Mouse (Mus musculus) MEL (cell line): ENCODE data around the gene Treh. TPM values are rescaled to one million over a fixed set of nuclear protein-coding genes. Genes with fewer than 3 reads are reported as not detected.

Experiments
- DNase-seq: peaks from one replicate; pipeline ENCODE4 v3.0.0; 2011; ENCODE audit warnings: low read depth, low spot score
- H3K27ac ChIP-seq: 2 replicates; pipeline ENCODE4 v1.5.1; 2012; ENCODE audit warnings: low read depth, mild to moderate bottlenecking, control low read depth, low read length, moderate library complexity; ENCODE audit not compliant: control insufficient read depth
- H3K27me3 ChIP-seq, 2 experiments: fragments of 150-350 bp in 1 of 2; sonication (generic) in 1 of 2; 2 replicates each; pipeline ENCODE4 v1.6.1; 2012; ENCODE audit warnings: low read length in 2 of 2, mild to moderate bottlenecking in 2 of 2, improper control_type of control experiment in 1 of 2, moderate library complexity in 1 of 2; ENCODE audit not compliant: insufficient read depth in 2 of 2, control insufficient read depth in 1 of 2
- H3K36me3 ChIP-seq, 2 experiments: 2 replicates each; pipeline ENCODE4 v1.6.1; 2012 to 2014; ENCODE audit warnings: low read length in 2 of 2, improper control_type of control experiment in 1 of 2, inconsistent platforms in 1 of 2, mild to moderate bottlenecking in 1 of 2; ENCODE audit not compliant: insufficient read depth in 2 of 2, control insufficient read depth in 1 of 2
- H3K4me1 ChIP-seq, 2 experiments: fragments of 150-350 bp in 1 of 2; sonication (generic) in 1 of 2; 2 replicates each; pipeline ENCODE4 v1.6.1; 2012; ENCODE audit warnings: low read length in 2 of 2, improper control_type of control experiment in 1 of 2, mild to moderate bottlenecking in 1 of 2; ENCODE audit not compliant: insufficient read depth in 2 of 2, control insufficient read depth in 1 of 2
- H3K4me3 ChIP-seq, 2 experiments: fragments of 150-350 bp in 1 of 2; sonication (generic) in 1 of 2; 2 replicates each; pipeline ENCODE4 v1.5.1; 2012; ENCODE audit warnings: low read depth in 2 of 2, low read length in 2 of 2, mild to moderate bottlenecking in 2 of 2, moderate library complexity in 2 of 2, control low read depth in 1 of 2, improper control_type of control experiment in 1 of 2; ENCODE audit not compliant: control insufficient read depth in 1 of 2, insufficient read depth in 1 of 2
- H3K79me2 ChIP-seq: 2 replicates; pipeline ENCODE4 v1.6.1; 2012; ENCODE audit warnings: mild to moderate bottlenecking, low read length, moderate library complexity; ENCODE audit not compliant: control insufficient read depth, poor library complexity, insufficient read depth
- H3K9ac ChIP-seq: 2 replicates; pipeline ENCODE4 v1.6.1; 2012; ENCODE audit warnings: low read depth, mild to moderate bottlenecking, control low read depth, low read length, moderate library complexity; ENCODE audit not compliant: control insufficient read depth, poor library complexity, severe bottlenecking
- H3K9me3 ChIP-seq: fragments of 150-350 bp; sonication (generic); replicated peaks from 2 replicates; pipeline ENCODE4 v1.6.1; 2012; ENCODE audit warnings: mild to moderate bottlenecking, low read length, improper control_type of control experiment, moderate library complexity; ENCODE audit not compliant: insufficient read depth
- BHLHE40 ChIP-seq: IDR thresholded peaks from 2 replicates; pipeline ENCODE4 v1.6.1; 2012; ENCODE audit warnings: low read depth, mild to moderate bottlenecking, inconsistent platforms, low read length, improper control_type of control experiment, borderline replicate concordance
- CHD1 ChIP-seq: IDR thresholded peaks from 2 replicates; pipeline ENCODE4 v1.6.1; 2012; ENCODE audit warnings: low read depth, mild to moderate bottlenecking, inconsistent platforms, low read length, improper control_type of control experiment
- CHD2 ChIP-seq: IDR thresholded peaks from 2 replicates; pipeline ENCODE4 v1.6.1; 2011; ENCODE audit warnings: low read length, improper control_type of control experiment
- E2F4 ChIP-seq: IDR thresholded peaks from 2 replicates; pipeline ENCODE4 v1.6.1; 2011; ENCODE audit warnings: low read depth, low read length, improper control_type of control experiment, borderline replicate concordance
- GABPA ChIP-seq: IDR thresholded peaks from 2 replicates; pipeline ENCODE4 v1.6.1; 2012; ENCODE audit warnings: low read depth, mild to moderate bottlenecking, inconsistent platforms, low read length, improper control_type of control experiment, moderate library complexity
- GATA1 ChIP-seq: IDR thresholded peaks from 2 replicates; pipeline ENCODE4 v1.6.1; 2011; ENCODE audit warnings: low read depth, low read length, improper control_type of control experiment
- HCFC1 ChIP-seq: IDR thresholded peaks from 2 replicates; pipeline ENCODE4 v1.6.1; 2012; ENCODE audit warnings: low read depth, mild to moderate bottlenecking, inconsistent platforms, low read length, improper control_type of control experiment, moderate library complexity
- JUND ChIP-seq: IDR thresholded peaks from 2 replicates; pipeline ENCODE4 v1.6.1; 2011; ENCODE audit warnings: low read depth, mild to moderate bottlenecking, improper control_type of control experiment, low read length
- MAFK ChIP-seq: IDR thresholded peaks from 2 replicates; pipeline ENCODE4 v1.6.1; 2011; ENCODE audit warnings: low read depth, mild to moderate bottlenecking, low read length, improper control_type of control experiment, borderline replicate concordance
- MXI1 ChIP-seq: IDR thresholded peaks from 2 replicates; pipeline ENCODE4 v1.6.1; 2011; ENCODE audit warnings: mild to moderate bottlenecking, low read depth, low read length, improper control_type of control experiment
- MYB ChIP-seq: IDR thresholded peaks from 2 replicates; pipeline ENCODE4 v1.6.1; 2011; ENCODE audit warnings: mild to moderate bottlenecking, low read depth, low read length, improper control_type of control experiment
- MYC ChIP-seq: IDR thresholded peaks from 2 replicates; pipeline ENCODE4 v1.6.1; 2011; ENCODE audit warnings: low read depth, mild to moderate bottlenecking, low read length, improper control_type of control experiment, moderate library complexity
- POLR2A ChIP-seq, 2 experiments: IDR thresholded peaks; 2 replicates each; pipeline ENCODE4 v1.6.1; 2011 to 2012; ENCODE audit warnings: low read length in 2 of 2, mild to moderate bottlenecking in 2 of 2, control low read depth in 1 of 2, improper control_type of control experiment in 1 of 2, low read depth in 1 of 2, moderate library complexity in 1 of 2; ENCODE audit not compliant: control insufficient read depth in 1 of 2, insufficient read depth in 1 of 2, poor library complexity in 1 of 2
- POLR2AphosphoS2 ChIP-seq: IDR thresholded peaks from 2 replicates; pipeline ENCODE4 v1.6.1; 2011; ENCODE audit warnings: low read length, improper control_type of control experiment
- POLR2AphosphoS5 ChIP-seq: IDR thresholded peaks from 2 replicates; pipeline ENCODE4 v1.6.1; 2012; ENCODE audit warnings: low read depth, borderline replicate concordance, mild to moderate bottlenecking, inconsistent platforms, low read length, moderate library complexity, mixed read lengths
- SIN3A ChIP-seq: IDR thresholded peaks from 2 replicates; pipeline ENCODE4 v1.6.1; 2012; ENCODE audit warnings: low read length, improper control_type of control experiment, inconsistent platforms
- TAL1 ChIP-seq: IDR thresholded peaks from 2 replicates; pipeline ENCODE4 v1.6.1; 2012; ENCODE audit warnings: mild to moderate bottlenecking, inconsistent platforms, low read length, moderate library complexity, mixed read lengths
- TBP ChIP-seq: IDR thresholded peaks from 2 replicates; pipeline ENCODE4 v1.8.0; 2011; ENCODE audit warnings: low read depth, low read length, improper control_type of control experiment
- UBTF ChIP-seq: IDR thresholded peaks from 2 replicates; pipeline ENCODE4 v1.6.1; 2012; ENCODE audit warnings: low read depth, mild to moderate bottlenecking, inconsistent platforms, low read length, improper control_type of control experiment, moderate library complexity, borderline replicate concordance; ENCODE audit not compliant: insufficient read depth
- USF1 ChIP-seq: IDR thresholded peaks from 2 replicates; pipeline ENCODE4 v1.6.1; 2014; ENCODE audit warnings: low read depth, mild to moderate bottlenecking, inconsistent platforms, low read length, improper control_type of control experiment, moderate library complexity
- ZMIZ1 ChIP-seq: IDR thresholded peaks from 2 replicates; pipeline ENCODE4 v1.6.1; 2012; ENCODE audit warnings: low read depth, mild to moderate bottlenecking, inconsistent platforms, low read length, improper control_type of control experiment, moderate library complexity
- ZNF384 ChIP-seq: IDR thresholded peaks from 2 replicates; pipeline ENCODE4 v1.6.1; 2012; ENCODE audit warnings: low read depth, mild to moderate bottlenecking, inconsistent platforms, low read length, improper control_type of control experiment
- polyA plus RNA-seq, 2 experiments: library from polyadenylated mRNA; stranded (reverse) in 1 of 2; unstranded in 1 of 2; fragments of >175 nt in 1 of 2; fragments of >200 nt in 1 of 2; gene quantifications; 2 replicates each; pipeline versions ENCODE4 v1.2.1 to v1.2.4; 2012; ENCODE audit warnings: low replicate concordance in 2 of 2, low read depth in 1 of 2; ENCODE audit not compliant: insufficient read length in 2 of 2, insufficient read depth in 1 of 2, missing spikeins in 1 of 2
- total RNA-seq: library from RNA; depleted of rRNA; stranded (reverse); fragments of 300-350 nt; gene quantifications from 2 replicates; pipeline ENCODE4 v1.2.3, GENCODE M21; 2012

Gene Treh
- total and polyA plus RNA-seq, 3 experiments = not detected

DNA sequence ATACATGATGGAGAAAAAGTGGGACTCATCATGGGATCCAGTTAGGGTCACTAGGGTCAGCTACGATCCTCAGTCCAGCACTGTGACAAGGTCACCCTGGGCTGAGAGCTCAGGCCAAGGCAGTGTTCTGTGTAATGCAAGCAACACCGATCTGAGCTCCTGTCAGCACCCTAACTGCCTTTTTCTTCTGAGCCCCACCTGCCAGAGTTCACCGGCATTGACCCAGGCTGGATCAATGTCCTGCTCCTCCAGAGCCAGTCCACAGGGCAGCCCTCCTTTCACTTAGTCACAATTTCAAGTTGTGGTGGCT is 48.8 kb downstream of the Treh start:
- H3K79me2 ChIP-seq = no peaks in the 10 kb centered on the region; the same call in 1 of the 2 replicates
- H3K4me3 ChIP-seq = no peak overlapping the region
- no peak overlapping the region; the same call in 1 of the 2 replicates for H3K9ac ChIP-seq
- peaks cover 28 to 45% of the 10 kb centered on the region in 2 experiments for H3K4me1 ChIP-seq
- TF ChIP-seq MAFK (no peak), SIN3A (no peak), USF1 (no peak), GATA1 (no peak), MYB (no peak), TBP (no peak), JUND (no peak), GABPA (no peak), POLR2AphosphoS2 (no peak), ZMIZ1 (no peak), POLR2AphosphoS5 (no peak), CHD1 (no peak), HCFC1 (no peak), MYC (no peak), TAL1 (no peak), MXI1 (no peak), CHD2 (no peak)
- H3K9me3 ChIP-seq = no peaks in the 10 kb centered on the region
- no peak overlapping the region for H3K27ac ChIP-seq
- DNase-seq = no peak
- peaks cover 0 to 26% of the 10 kb centered on the region in 2 experiments; a peak in 2 of 4 replicates for H3K36me3 ChIP-seq
- H3K27me3 ChIP-seq = no peaks in the 10 kb centered on the region

DNA sequence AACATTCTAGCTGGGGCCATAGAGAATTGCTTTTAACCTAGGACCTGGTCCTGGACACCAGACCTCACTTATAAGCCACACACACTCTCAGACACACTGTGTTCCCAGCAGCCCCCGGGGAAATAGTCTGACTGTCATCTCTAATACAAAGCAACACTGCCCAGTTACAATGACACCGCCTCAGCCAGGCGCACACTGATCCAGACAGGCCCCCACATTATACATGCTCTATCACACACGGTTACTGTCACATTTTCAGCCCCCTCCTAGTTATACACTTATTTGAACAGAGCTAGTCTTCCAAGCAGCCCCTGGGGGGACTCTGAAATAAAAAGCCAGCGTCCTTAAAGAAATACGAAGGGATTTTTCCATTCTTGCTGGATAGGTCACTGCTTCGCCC is 49.5 kb downstream of the Treh start:
- H3K4me1 ChIP-seq = peaks cover 22 to 39% of the 10 kb centered on the region in 2 experiments; a peak in 3 of 4 replicates
- no peaks in the 10 kb centered on the region; the same call in 1 of the 2 replicates for H3K79me2 ChIP-seq
- no peaks in the 10 kb centered on the region for H3K9me3 ChIP-seq
- H3K27me3 ChIP-seq = no peaks in the 10 kb centered on the region
- no peak for DNase-seq
- peaks cover 0 to 21% of the 10 kb centered on the region in 2 experiments; a peak in 2 of 4 replicates for H3K36me3 ChIP-seq
- H3K9ac ChIP-seq = no peak overlapping the region
- no peak overlapping the region for H3K4me3 ChIP-seq
- H3K27ac ChIP-seq = no peak overlapping the region
- no peak for TF ChIP-seq USF1
- no peak for TF ChIP-seq UBTF
- no peak for TF ChIP-seq MYC
- TF ChIP-seq POLR2A (IDR thresholded peaks at IDR 0.05; ENCODE audit: control insufficient read depth in 1 of 2, insufficient read depth in 1 of 2, low read depth in 1 of 2, low read length in 2 of 2, poor library complexity in 1 of 2) = no peak
- TF ChIP-seq SIN3A = no peak
- TF ChIP-seq BHLHE40 = no peak
- TF ChIP-seq ZNF384 = no peak
- TF ChIP-seq ZMIZ1 = no peak
- no peak for TF ChIP-seq HCFC1
- TF ChIP-seq GATA1 = no peak
- TF ChIP-seq E2F4 = no peak
- no peak for TF ChIP-seq MXI1
